Comparison of ENCODE assay signal across 8 mouse cellular contexts in genomic region chr1:32174566-32174965, GRCm38 (mm10). TPM values are rescaled to one million over a fixed set of nuclear protein-coding genes. Genes with fewer than 3 reads are reported as not detected.
A peak's percentile ranks its signal among the peaks of the same experiment; 100 is the strongest.
DNase-seq lines count a peak whose midpoint lies in the region; ATAC-seq and TF ChIP-seq lines count a peak whose summit lies in the region.

No protein-coding gene starts in this region.

- H3K27me3 ChIP-seq in kidney, embryonic 16.5 days (ENCODE audit: insufficient read depth, low read length) = peaks cover 20% of the 10 kb centered on the region
- no peaks in the 10 kb centered on the region for H3K27me3 ChIP-seq in forebrain, embryonic 16.5 days (replicated peaks; ENCODE audit: control insufficient read depth, insufficient read depth, low read length)
- no peaks in the 10 kb centered on the region for H3K27me3 ChIP-seq in midbrain, embryonic 14.5 days (ENCODE audit: control insufficient read depth, insufficient read depth, low read length)
- no peaks in the 10 kb centered on the region for H3K27me3 ChIP-seq in thymus, adult 2 months (ENCODE audit: control insufficient read depth, insufficient read depth, low read length)

- 68% methylated on average over 5 of the region's 5 CpGs for WGBS in kidney, embryonic 16.5 days
- 39% methylated on average over 5 of the region's 5 CpGs for WGBS in forebrain, embryonic 16.5 days
- 51% methylated on average over 5 of the region's 5 CpGs for WGBS in midbrain, embryonic 14.5 days
- 66% methylated on average over 5 of the region's 5 CpGs for WGBS in thymus, adult 2 months

- no peak for TF ChIP-seq CTCF in thymus, adult 2 months (IDR thresholded peaks at IDR 0.05; ENCODE audit: borderline replicate concordance, control insufficient read depth, extremely low read depth, insufficient read depth, low read length, poor library complexity)

- H3K9ac ChIP-seq in kidney, embryonic 16.5 days (replicated peaks; ENCODE audit: low read length) = no peak overlapping the region
- H3K9ac ChIP-seq in forebrain, embryonic 16.5 days (replicated peaks; ENCODE audit: low read depth, low read length) = peak overlapping the region; percentile 62
- peak overlapping the region; percentile 48; the same call in 1 of the 2 replicates for H3K9ac ChIP-seq in midbrain, embryonic 14.5 days (replicated peaks; ENCODE audit: low read length)

- TF ChIP-seq POLR2A in thymus, adult 2 months (IDR thresholded peaks at IDR 0.05; ENCODE audit: control insufficient read depth, extremely low read depth, insufficient read depth, low read length, poor library complexity) = no peak

- H3K4me3 ChIP-seq in kidney, embryonic 16.5 days (ENCODE audit: low read length) = no peak overlapping the region
- peak overlapping the region; percentile 46 for H3K4me3 ChIP-seq in forebrain, embryonic 16.5 days (replicated peaks; ENCODE audit: low read length)
- peak overlapping the region; percentile 74 for H3K4me3 ChIP-seq in midbrain, embryonic 14.5 days (replicated peaks; ENCODE audit: low read depth, low read length)
- H3K4me3 ChIP-seq in thymus, adult 2 months (ENCODE audit: control insufficient read depth, insufficient read depth, low read length) = no peak overlapping the region

- H3K4me2 ChIP-seq in kidney, embryonic 16.5 days (replicated peaks; ENCODE audit: low read depth, low read length) = no peak overlapping the region
- peak overlapping the region; percentile 49 for H3K4me2 ChIP-seq in forebrain, embryonic 16.5 days (ENCODE audit: low read length)
- H3K4me2 ChIP-seq in midbrain, embryonic 14.5 days (ENCODE audit: low read length) = peak overlapping the region; percentile 69

- no peak overlapping the region for H3K27ac ChIP-seq in kidney, embryonic 16.5 days (ENCODE audit: low read length)
- peak overlapping the region; percentile 78 for H3K27ac ChIP-seq in forebrain, embryonic 16.5 days (ENCODE audit: low read length)
- H3K27ac ChIP-seq in midbrain, embryonic 14.5 days (replicated peaks; ENCODE audit: low read depth, low read length) = peak overlapping the region; percentile 68
- no peak overlapping the region for H3K27ac ChIP-seq in thymus, adult 2 months (ENCODE audit: control insufficient read depth, insufficient read depth, low read length)

- peak; percentile 28 for DNase-seq in kidney, adult 9 months
- DNase-seq in brain, adult 2 months (ENCODE audit: low read depth, low spot score) = peak; percentile 73
- peak; percentile 91 for DNase-seq in midbrain, embryonic 14.5 days
- no peak for DNase-seq in B cell, adult 2 months
- DNase-seq in thymus, adult 2 months = no peak
- no peak for DNase-seq in kidney, adult 11 months

- H3K36me3 ChIP-seq in kidney, embryonic 16.5 days (ENCODE audit: insufficient read depth, low read length) = no peaks in the 10 kb centered on the region
- H3K36me3 ChIP-seq in forebrain, embryonic 16.5 days (ENCODE audit: control insufficient read depth, insufficient read depth) = no peaks in the 10 kb centered on the region
- H3K36me3 ChIP-seq in midbrain, embryonic 14.5 days (ENCODE audit: control insufficient read depth, insufficient read depth, low read length) = no peaks in the 10 kb centered on the region
- H3K36me3 ChIP-seq in thymus, adult 2 months (ENCODE audit: control insufficient read depth, insufficient read depth, low read length) = no peaks in the 10 kb centered on the region

- no peak for ATAC-seq in kidney, embryonic 16.5 days (ENCODE audit: low FRiP score, low TSS enrichment)
- ATAC-seq in forebrain, embryonic 16.5 days = no peak
- ATAC-seq in midbrain, embryonic 14.5 days (ENCODE audit: low FRiP score, low TSS enrichment) = no peak

- no peaks in the 10 kb centered on the region for H3K9me3 ChIP-seq in kidney, embryonic 16.5 days (ENCODE audit: low read length)
- H3K9me3 ChIP-seq in forebrain, embryonic 16.5 days (ENCODE audit: control insufficient read depth, low read length) = no peaks in the 10 kb centered on the region
- no peaks in the 10 kb centered on the region for H3K9me3 ChIP-seq in midbrain, embryonic 14.5 days (ENCODE audit: control insufficient read depth, low read length)

- 0 out of 2 replicates have a peak, but pooled peaks cover 3% of the 10 kb centered on the region for H3K4me1 ChIP-seq in kidney, embryonic 16.5 days (ENCODE audit: insufficient read depth, low read length)
- H3K4me1 ChIP-seq in forebrain, embryonic 16.5 days (replicated peaks; ENCODE audit: control insufficient read depth, insufficient read depth, low read length) = peaks cover 9% of the 10 kb centered on the region
- H3K4me1 ChIP-seq in midbrain, embryonic 14.5 days (ENCODE audit: control insufficient read depth, insufficient read depth, low read length) = no peaks in the 10 kb centered on the region
- no peaks in the 10 kb centered on the region for H3K4me1 ChIP-seq in thymus, adult 2 months (replicated peaks; ENCODE audit: control insufficient read depth, insufficient read depth, low read length)

RNA-seq across cellular contexts. Expression of gene Khdrbs2, which starts 2.1 kb away (rescaled TPM):
- 2.9 and 3.0 TPM in 2 replicates for polyA plus RNA-seq in kidney, embryonic 16.5 days (2015; fragmentation: Nextera tagmentation; extraction: Ambion mirVana)
- 63.4 and 65.7 TPM in 2 replicates for polyA plus RNA-seq in forebrain, embryonic 16.5 days (2015; fragmentation: Nextera tagmentation; extraction: Ambion mirVana)
- 56.8 and 70.0 TPM in 2 replicates for polyA plus RNA-seq in midbrain, embryonic 14.5 days (2014; fragmentation: Nextera tagmentation; extraction: Ambion mirVana)
- polyA plus RNA-seq in thymus, adult 2 months (2012; rRNA removed) = 0.13 and 0.15 TPM in 2 replicates

Comparison
In these comparisons a context has a peak if more than half of its experiments do, and no peak if none do; other contexts are left out.
1. DNase-seq: peak in kidney, adult 9 months (single experiment), brain, adult 2 months (single experiment) and midbrain, embryonic 14.5 days (single experiment); none in B cell, adult 2 months (0 of 2), thymus, adult 2 months (single experiment) and kidney, adult 11 months (single experiment).
2. H3K27ac ChIP-seq: peak in forebrain, embryonic 16.5 days (single experiment) and midbrain, embryonic 14.5 days (single experiment); none in kidney, embryonic 16.5 days (single experiment) and thymus, adult 2 months (single experiment).
3. H3K4me3 ChIP-seq: peak in forebrain, embryonic 16.5 days (single experiment) and midbrain, embryonic 14.5 days (single experiment); none in kidney, embryonic 16.5 days (single experiment) and thymus, adult 2 months (single experiment).
4. RNA of gene Khdrbs2, which starts 2.1 kb away (polyA plus RNA-seq): 56.8 to 70.0 TPM in midbrain, embryonic 14.5 days and 63.4 to 65.7 TPM in forebrain, embryonic 16.5 days; 2.9 to 3.0 TPM in kidney, embryonic 16.5 days and 0.13 to 0.15 TPM in thymus, adult 2 months; every median in the first group is over 10 times any median in the second.